Mouse (Mus musculus) hindbrain, embryonic 14.5 days (tissue): ENCODE data around the gene Rasl11b. TPM values are rescaled to one million over a fixed set of nuclear protein-coding genes. Genes with fewer than 3 reads are reported as not detected.

Experiments used
- ATAC-seq: fragments of 200-750 bp; cut with Nextera tagmentation; 2 replicates; pipeline ENCODE4 v1.8.0; 2017; ENCODE audit warnings: moderate number of reproducible peaks, mild to moderate bottlenecking, moderate TSS enrichment, moderate library complexity; ENCODE audit not compliant: low FRiP score
- DNase-seq: peaks from one replicate; pipeline ENCODE4 v3.0.0-alpha.2; 2015; ENCODE audit warnings: low spot score
- H3K27ac ChIP-seq: fragments of 300-500 bp; sonication (generic); 2 replicates; pipeline ENCODE4 v1.5.1; 2014; ENCODE audit warnings: mild to moderate bottlenecking, moderate library complexity
- H3K27me3 ChIP-seq: fragments of 300-500 bp; sonication (generic); 2 replicates; pipeline ENCODE4 v1.6.1; 2014; ENCODE audit warnings: mild to moderate bottlenecking, low read length, mixed read lengths; ENCODE audit not compliant: control insufficient read depth, insufficient read depth
- H3K36me3 ChIP-seq: fragments of 300-500 bp; sonication (generic); replicated peaks from 2 replicates; pipeline ENCODE4 v1.6.1; 2014; ENCODE audit not compliant: control insufficient read depth, insufficient read depth
- H3K4me1 ChIP-seq: fragments of 300-500 bp; sonication (generic); replicated peaks from 2 replicates; pipeline ENCODE4 v1.6.1; 2014; ENCODE audit warnings: antibody characterized with exemption, low read length, mixed read lengths; ENCODE audit not compliant: control insufficient read depth, insufficient read depth
- H3K4me2 ChIP-seq: fragments of 300-500 bp; sonication (generic); replicated peaks from 2 replicates; pipeline ENCODE4 v1.6.1; 2014; ENCODE audit warnings: mild to moderate bottlenecking, moderate library complexity
- H3K4me3 ChIP-seq: fragments of 300-500 bp; sonication (generic); replicated peaks from 2 replicates; pipeline ENCODE4 v1.5.1; 2014; ENCODE audit warnings: mild to moderate bottlenecking, low read length
- H3K9ac ChIP-seq: fragments of 300-500 bp; sonication (generic); 2 replicates; pipeline ENCODE4 v1.6.1; 2014
- H3K9me3 ChIP-seq: fragments of 300-500 bp; sonication (generic); 2 replicates; pipeline ENCODE4 v1.6.1; 2016; ENCODE audit warnings: low read length; ENCODE audit not compliant: control insufficient read depth
- WGBS: fragments of 180-500 bp; shearing (Covaris S2); extraction: QIAGEN DNeasy Blood & Tissue Kit; methylation state at CpG from one replicate; pipeline ENCODE4 v1.1.7; 2014; 5-methylcytosine and 5-hydroxymethylcytosine counted together
- polyA plus RNA-seq: library from polyadenylated mRNA; unstranded; fragments of >200 nt; fragmentation: Nextera tagmentation; extraction: Ambion mirVana; gene quantifications from 2 replicates; pipeline ENCODE4 v1.2.1, GENCODE M21; 2014

Rasl11b gene
- polyA plus RNA-seq, 1 experiment from 2014 or later: 15.4 TPM

DNA sequence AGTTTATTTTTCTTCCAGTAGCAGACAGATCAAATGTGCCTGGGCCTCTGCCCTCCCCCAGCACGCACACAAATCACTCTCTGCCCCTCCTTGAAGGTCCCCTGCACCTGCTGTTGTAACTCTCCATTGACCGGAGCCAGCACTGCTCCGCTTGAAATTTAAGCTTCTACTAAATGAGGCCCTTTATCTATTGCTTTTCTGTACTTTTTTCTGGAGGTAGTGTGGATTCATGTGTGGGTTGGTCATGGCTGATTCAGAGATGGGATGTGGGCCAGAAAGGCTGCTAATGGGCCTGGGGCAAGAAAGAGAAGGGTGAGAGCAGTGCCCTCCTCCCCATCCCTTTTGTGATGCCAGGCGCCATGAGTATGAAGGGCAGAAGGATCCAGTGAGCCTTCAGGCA, 51.4 kb downstream of the Rasl11b start:
- Histone ChIP-seq H3K36me3 (no peaks in the 10 kb centered on the region), H3K4me3 (no peak overlapping the region), H3K9ac (no peak overlapping the region), H3K4me2 (no peak overlapping the region), H3K9me3 (no peaks in the 10 kb centered on the region), H3K27me3 (no peaks in the 10 kb centered on the region), H3K4me1 (no peaks in the 10 kb centered on the region), H3K27ac (no peak overlapping the region)
- DNase-seq (no peak), ATAC-seq (no peak)
- 52% methylated on average over 4 of the region's 4 CpGs for WGBS

DNA sequence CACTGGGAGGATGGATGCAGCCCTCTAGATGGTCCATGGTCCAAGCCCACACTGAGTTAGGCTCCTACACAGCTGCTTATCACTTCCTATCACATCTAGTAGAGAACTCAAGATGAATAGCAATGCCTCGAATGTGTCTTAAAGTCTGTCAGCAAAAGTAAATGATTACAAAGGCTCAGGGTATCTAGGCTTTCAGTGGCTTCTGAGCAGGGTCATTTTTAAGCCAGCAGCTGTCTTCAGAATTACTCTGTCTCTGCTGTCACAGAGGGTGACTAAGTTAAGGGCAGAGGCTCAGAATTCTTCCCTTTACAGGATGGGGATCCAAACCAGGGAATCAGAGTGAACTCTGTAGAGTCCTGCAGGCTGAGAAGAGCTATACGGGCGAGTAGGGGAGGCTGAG, 51.9 kb downstream of the Rasl11b start:
- no peaks in the 10 kb centered on the region for H3K9me3 ChIP-seq
- H3K36me3 ChIP-seq: no peaks in the 10 kb centered on the region
- H3K4me2 ChIP-seq: no peak overlapping the region
- H3K27ac ChIP-seq: no peak overlapping the region
- WGBS: 74% methylated on average over 3 of the region's 3 CpGs
- DNase-seq: no peak
- no peaks in the 10 kb centered on the region for H3K4me1 ChIP-seq
- no peak for ATAC-seq
- H3K4me3 ChIP-seq: no peak overlapping the region
- no peaks in the 10 kb centered on the region for H3K27me3 ChIP-seq
- H3K9ac ChIP-seq: no peak overlapping the region

Other genes with a start within 250 kb of the Rasl11b start
- gene Usp46, start 126.9 kb upstream of the Rasl11b start, polyA plus RNA-seq: 41.1 and 48.7 TPM in 2 replicates